ENCODE assay signal across 19 mouse cellular contexts in genomic region chr8:92775186-92775585, GRCm38 (mm10). TPM values are rescaled to one million over a fixed set of nuclear protein-coding genes. Genes with fewer than 3 reads are reported as not detected.
"Had no signal": no experiment of that assay in that cellular context is flagged by ENCODE, and none has a peak within 500 bp of the region (broad histone marks: within the 10 kb centered on the region; RNA-seq: fewer than 3 reads in every experiment).

No protein-coding gene starts in this region.

- H3K9me3 ChIP-seq: midbrain, embryonic 12.5 days; neural tube, embryonic 13.5 days; neural tube, embryonic 15.5 days had no signal

- H3K36me3 ChIP-seq: midbrain, embryonic 12.5 days; neural tube, embryonic 13.5 days; neural tube, embryonic 15.5 days had no signal

- H3K9ac ChIP-seq: lung, embryonic 14.5 days; midbrain, embryonic 12.5 days; neural tube, embryonic 13.5 days; neural tube, embryonic 15.5 days had no signal

- H3K4me1 ChIP-seq: neural tube, embryonic 15.5 days had no signal

- DNase-seq: lung, adult 18-20 months; lung, embryonic 14.5 days; lung, postnatal 10 days; lung, postnatal 4 days; midbrain, embryonic 14.5 days; retina, postnatal 1 day; right cerebral cortex, adult 18-20 months; right cerebral cortex, postnatal 25 days; right cerebral cortex, postnatal 4 days; spleen, adult 18-20 months; thymus, adult 18-20 months; thymus, postnatal 14 days; thymus, postnatal 36 days had no signal

- H3K27me3 ChIP-seq: midbrain, embryonic 12.5 days; neural tube, embryonic 13.5 days had no signal

- H3K4me3 ChIP-seq: midbrain, embryonic 12.5 days; myocyte; neural tube, embryonic 13.5 days; neural tube, embryonic 15.5 days had no signal

- H3K27ac ChIP-seq: midbrain, embryonic 12.5 days; neural tube, embryonic 13.5 days; neural tube, embryonic 15.5 days had no signal

RNA-seq across cellular contexts. Expression of gene Mmp2, which starts 51.9 kb away (rescaled TPM):
- total RNA-seq: megakaryocyte, adult 5-6 weeks; megakaryocyte-erythroid progenitor cell, adult 5-6 weeks had no signal
